Mouse (Mus musculus): ENCODE data around the gene Arid5b. TPM values are rescaled to one million over a fixed set of nuclear protein-coding genes. Genes with fewer than 3 reads are reported as not detected.
"Not testable (repeated sequence)": the region's sequence is repeated elsewhere in the genome, so short reads cannot be mapped to it uniquely, and the experiment has no call there.

Gene Arid5b
- polyA plus RNA-seq, 1 experiment from 2014 or later, result 41.2 TPM

DNA sequence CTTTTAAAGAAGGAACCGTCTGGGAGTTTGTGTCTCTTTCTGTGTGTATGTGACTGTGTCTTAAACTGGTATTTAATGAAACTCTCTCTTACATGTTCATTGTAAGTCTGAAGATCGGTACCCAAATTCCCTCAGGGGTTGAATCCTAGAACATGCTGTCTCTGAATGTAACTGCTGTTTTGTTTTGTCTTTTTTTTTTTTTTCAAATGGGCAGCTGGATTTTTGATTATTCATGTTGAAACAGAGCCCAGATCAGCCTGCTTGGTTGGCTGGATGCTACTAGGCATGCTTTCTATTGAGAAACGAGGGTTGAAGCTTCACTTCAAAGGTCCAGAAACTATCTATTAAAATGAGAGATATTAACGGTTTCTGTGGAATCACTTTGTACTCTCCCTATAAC lies 177.3 kb downstream of the Arid5b start:
- Histone ChIP-seq H3K4me1 (peaks cover 32% of the 10 kb centered on the region), H3K4me2 (no peak overlapping the region), H3K27ac (no peak overlapping the region), H3K36me3 (peaks cover 37% of the 10 kb centered on the region), H3K4me3 (no peak overlapping the region), H3K9me3 (no peaks in the 10 kb centered on the region), H3K9ac (no peak overlapping the region), H3K27me3 (no peaks in the 10 kb centered on the region)
- no peak for ATAC-seq (ENCODE audit: insufficient number of reproducible peaks, low FRiP score, low TSS enrichment, low read depth)
- 50% methylated on average over 4 of the region's 4 CpGs for whole genome bisulfite sequencing

DNA sequence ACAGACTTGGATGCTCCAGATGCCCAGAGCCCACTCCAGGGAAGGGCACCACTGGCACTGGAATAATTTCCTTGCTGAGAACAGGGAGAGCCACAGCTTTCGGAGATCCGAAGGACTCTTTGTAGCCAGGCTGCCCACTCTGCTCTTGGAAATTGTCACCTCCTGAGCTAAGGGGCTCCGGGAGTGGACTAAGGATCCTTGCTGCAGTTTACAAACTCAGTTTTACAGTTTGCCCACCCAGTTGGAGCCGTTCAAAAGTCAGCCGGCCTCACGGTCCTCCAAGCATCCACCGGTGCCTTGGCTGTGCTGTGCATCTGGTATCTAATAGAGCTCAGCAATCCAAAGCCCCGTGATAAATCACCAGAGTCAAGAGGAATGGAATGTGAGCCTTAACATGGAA lies 178.0 kb downstream of the Arid5b start:
- Histone ChIP-seq H3K27me3 (no peaks in the 10 kb centered on the region), H3K4me1 (peaks cover 29% of the 10 kb centered on the region), H3K27ac (no peak overlapping the region), H3K9me3 (no peaks in the 10 kb centered on the region), H3K4me2 (no peak overlapping the region), H3K9ac (no peak overlapping the region), H3K4me3 (no peak overlapping the region), H3K36me3 (peaks cover 42% of the 10 kb centered on the region)
- WGBS, result 53% methylated on average over 8 of the region's 8 CpGs
- ATAC-seq (ENCODE audit: insufficient number of reproducible peaks, low FRiP score, low TSS enrichment, low read depth), result no peak

DNA sequence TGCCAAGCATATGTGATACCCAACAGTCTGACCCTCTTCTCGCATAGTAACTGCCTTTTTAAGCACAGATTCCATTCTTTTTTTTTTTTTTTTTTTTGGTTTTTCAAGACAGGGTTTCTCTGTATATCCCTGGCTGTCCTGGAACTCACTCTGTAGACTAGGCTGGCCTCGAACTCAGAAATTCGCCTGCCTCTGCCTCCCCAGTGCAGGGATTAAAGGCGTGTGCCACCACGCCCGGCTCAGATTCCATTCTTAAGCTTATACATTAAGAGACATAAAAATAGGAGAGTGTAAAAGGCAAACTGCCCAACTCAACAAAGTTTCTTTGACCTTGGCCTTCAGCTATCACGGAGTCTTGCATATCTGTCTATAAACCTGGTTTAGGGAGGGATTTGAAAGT lies 178.7 kb downstream of the Arid5b start:
- H3K4me1 ChIP-seq, result peaks cover 24% of the 10 kb centered on the region
- H3K27ac ChIP-seq; H3K4me3 ChIP-seq; H3K27me3 ChIP-seq; H3K4me2 ChIP-seq; H3K9me3 ChIP-seq; H3K9ac ChIP-seq; ATAC-seq (ENCODE audit: insufficient number of reproducible peaks, low FRiP score, low TSS enrichment, low read depth): not testable (repeated sequence)
- H3K36me3 ChIP-seq, result peaks cover 46% of the 10 kb centered on the region
- WGBS, result 90% methylated on average over 7 of the region's 7 CpGs

DNA sequence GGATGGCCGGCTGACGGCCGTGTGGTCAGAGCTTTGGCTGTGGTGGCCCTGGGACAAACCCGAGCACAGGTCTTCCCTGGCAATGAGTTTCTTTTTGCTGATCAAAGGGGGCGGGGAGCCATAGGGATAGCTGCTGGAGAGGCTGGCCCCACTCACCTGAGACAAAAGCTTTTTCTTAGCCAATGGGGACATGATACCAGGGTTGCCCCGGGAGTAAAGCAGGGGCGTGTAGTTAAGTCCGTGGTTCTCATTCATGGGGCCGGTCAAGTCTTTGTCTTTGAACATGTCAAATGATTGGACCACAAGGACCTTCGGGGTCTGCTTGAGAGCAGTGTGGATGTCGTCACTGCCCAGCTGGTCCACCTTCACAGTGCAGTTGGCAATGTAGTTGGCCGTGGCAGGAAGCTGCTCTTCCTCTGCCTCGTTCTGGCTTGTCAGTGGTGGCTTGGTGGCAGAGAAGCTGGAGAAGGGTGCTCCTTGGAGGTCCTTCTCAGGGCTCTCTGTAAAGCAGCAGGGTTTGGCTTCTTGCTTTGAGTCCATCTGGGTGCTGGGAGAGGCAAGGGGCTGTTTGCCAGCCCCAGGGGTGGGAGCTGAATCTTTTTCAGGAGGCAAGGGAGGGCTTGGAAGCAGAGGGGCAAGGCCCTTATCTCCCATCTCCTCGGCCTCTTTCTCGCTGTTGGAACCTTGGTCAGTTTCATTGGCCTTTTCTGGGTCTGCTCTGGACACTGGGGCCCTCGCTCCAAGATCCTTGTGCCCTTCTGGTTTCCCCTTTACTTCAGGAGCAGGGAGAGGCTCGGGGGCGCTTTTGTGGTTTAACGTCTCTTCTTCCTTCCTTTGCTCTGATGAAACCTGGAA lies 180.5 kb downstream of the Arid5b start:
- H3K27me3 ChIP-seq, result no peaks in the 10 kb centered on the region
- H3K36me3 ChIP-seq, result peaks cover 57% of the 10 kb centered on the region
- H3K9ac ChIP-seq, result no peak overlapping the region

DNA sequence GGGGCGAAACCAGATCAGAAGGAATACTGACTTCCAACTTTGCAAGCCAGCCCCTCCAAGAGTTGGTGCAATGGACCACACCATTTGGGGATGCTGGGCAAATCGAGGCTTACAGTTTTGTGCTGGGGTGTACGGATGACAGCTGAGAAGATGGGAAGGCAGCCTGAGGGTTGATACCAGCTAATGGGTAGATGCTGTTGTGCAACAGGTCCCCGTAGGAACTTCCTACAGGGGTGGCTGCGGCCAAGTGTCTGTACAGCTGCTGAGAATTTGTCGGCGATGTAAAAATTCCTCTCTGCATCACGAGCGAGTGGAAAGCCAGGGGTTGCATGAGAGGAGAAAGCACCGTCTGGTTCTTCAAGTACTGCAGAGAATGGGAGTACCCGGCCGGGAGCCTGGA lies 182.1 kb downstream of the Arid5b start:
- Histone ChIP-seq H3K36me3 (peaks cover 54% of the 10 kb centered on the region), H3K4me3 (no peak overlapping the region), H3K4me1 (no peaks in the 10 kb centered on the region), H3K9me3 (no peaks in the 10 kb centered on the region), H3K4me2 (no peak overlapping the region), H3K27me3 (no peaks in the 10 kb centered on the region), H3K27ac (no peak overlapping the region), H3K9ac (no peak overlapping the region)
- ATAC-seq (ENCODE audit: insufficient number of reproducible peaks, low FRiP score, low TSS enrichment, low read depth), result no peak
- WGBS, result 88% methylated on average over 12 of the region's 12 CpGs

More for the DNA sequence above, 180.5 kb downstream of the Arid5b start:
- Histone ChIP-seq H3K9me3 (no peaks in the 10 kb centered on the region), H3K27ac (no peak overlapping the region), H3K4me1 (peaks cover 9% of the 10 kb centered on the region), H3K4me3 (no peak overlapping the region), H3K4me2 (no peak overlapping the region)
- WGBS, result 92% methylated on average over 19 of the region's 19 CpGs
- no peak for ATAC-seq (ENCODE audit: insufficient number of reproducible peaks, low FRiP score, low TSS enrichment, low read depth)

DNA sequence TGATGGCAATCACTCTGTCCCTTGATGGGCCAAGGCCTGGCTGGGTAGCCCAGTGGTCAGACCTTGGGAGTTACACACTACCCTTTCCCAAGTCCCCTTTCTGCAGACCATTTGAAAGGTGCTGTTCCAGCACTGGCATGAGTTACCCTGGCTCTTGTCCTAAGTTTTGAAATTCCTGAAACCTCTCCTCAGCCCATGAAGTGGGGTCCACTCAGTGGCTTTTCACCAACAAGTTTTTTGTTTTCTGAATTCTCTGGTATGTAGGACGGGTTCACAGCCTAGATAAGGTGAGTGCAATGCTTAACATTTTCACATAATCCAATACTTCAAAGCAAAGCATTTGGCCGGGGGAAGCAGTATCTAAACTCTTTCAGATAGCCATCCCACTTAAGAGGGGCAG lies 183.4 kb downstream of the Arid5b start:
- peaks cover 46% of the 10 kb centered on the region for H3K36me3 ChIP-seq
- peaks cover 5% of the 10 kb centered on the region; the same call in 1 of the 2 replicates for H3K4me1 ChIP-seq
- no peak for ATAC-seq (ENCODE audit: insufficient number of reproducible peaks, low FRiP score, low TSS enrichment, low read depth)
- H3K9ac ChIP-seq, result no peak overlapping the region
- no peaks in the 10 kb centered on the region for H3K27me3 ChIP-seq
- no peaks in the 10 kb centered on the region for H3K9me3 ChIP-seq
- no peak overlapping the region for H3K27ac ChIP-seq
- no peak overlapping the region for H3K4me3 ChIP-seq
- WGBS, result 93% methylated on average over 2 of the region's 2 CpGs
- no peak overlapping the region for H3K4me2 ChIP-seq

DNA sequence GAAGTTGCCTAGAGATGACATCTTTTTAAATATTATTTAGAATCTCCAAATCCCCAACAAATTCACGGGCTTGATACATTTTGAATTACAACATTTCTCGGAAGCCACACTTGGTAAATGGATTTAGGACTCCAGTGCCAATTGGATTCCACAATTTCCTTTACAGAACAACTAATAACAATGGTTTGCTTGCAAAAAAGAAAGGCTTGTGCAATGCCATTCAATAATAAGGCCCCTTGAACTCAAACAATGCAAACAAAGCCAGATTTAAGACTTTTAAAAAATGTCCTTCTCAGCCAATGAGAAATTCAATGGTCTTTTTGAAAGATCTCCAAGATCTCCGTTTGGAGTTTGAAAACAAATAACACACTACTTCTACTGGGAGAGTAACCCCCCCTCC lies 185.0 kb downstream of the Arid5b start:
- Histone ChIP-seq H3K36me3 (peaks cover 42% of the 10 kb centered on the region), H3K9ac (no peak overlapping the region), H3K4me1 (peaks cover 13% of the 10 kb centered on the region), H3K9me3 (no peaks in the 10 kb centered on the region), H3K4me2 (no peak overlapping the region), H3K4me3 (no peak overlapping the region), H3K27ac (no peak overlapping the region), H3K27me3 (no peaks in the 10 kb centered on the region)
- WGBS, result 77% methylated on average over 3 of the region's 3 CpGs
- ATAC-seq (ENCODE audit: insufficient number of reproducible peaks, low FRiP score, low TSS enrichment, low read depth), result no peak

DNA sequence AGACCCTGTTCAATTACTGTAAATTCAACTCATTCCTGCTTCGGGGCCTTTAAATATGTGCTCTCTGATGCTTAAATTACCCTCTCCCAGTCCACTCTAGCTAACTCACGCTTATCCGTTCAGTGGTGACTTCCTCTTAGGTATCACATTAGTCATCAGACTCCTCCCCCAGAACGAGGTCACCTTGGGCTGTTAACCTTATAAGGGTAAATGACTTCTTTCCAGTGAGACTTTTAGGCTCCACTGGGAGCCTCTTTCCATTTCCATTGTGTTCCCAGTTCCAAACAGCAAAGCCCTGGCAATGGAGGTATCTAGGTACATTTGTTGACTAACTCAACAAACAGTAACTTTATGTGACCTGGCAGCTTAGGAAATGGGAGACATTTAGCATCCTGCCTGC lies 186.7 kb downstream of the Arid5b start:
- no peaks in the 10 kb centered on the region for H3K9me3 ChIP-seq
- peaks cover 26% of the 10 kb centered on the region for H3K36me3 ChIP-seq
- WGBS, result 76% methylated on average over 4 of the region's 4 CpGs
- peaks cover 17% of the 10 kb centered on the region for H3K4me1 ChIP-seq
- no peak overlapping the region for H3K4me2 ChIP-seq
- no peak overlapping the region for H3K9ac ChIP-seq
- no peak overlapping the region for H3K4me3 ChIP-seq
- no peak overlapping the region for H3K27ac ChIP-seq
- no peaks in the 10 kb centered on the region for H3K27me3 ChIP-seq
- ATAC-seq (ENCODE audit: insufficient number of reproducible peaks, low FRiP score, low TSS enrichment, low read depth), result no peak

DNA sequence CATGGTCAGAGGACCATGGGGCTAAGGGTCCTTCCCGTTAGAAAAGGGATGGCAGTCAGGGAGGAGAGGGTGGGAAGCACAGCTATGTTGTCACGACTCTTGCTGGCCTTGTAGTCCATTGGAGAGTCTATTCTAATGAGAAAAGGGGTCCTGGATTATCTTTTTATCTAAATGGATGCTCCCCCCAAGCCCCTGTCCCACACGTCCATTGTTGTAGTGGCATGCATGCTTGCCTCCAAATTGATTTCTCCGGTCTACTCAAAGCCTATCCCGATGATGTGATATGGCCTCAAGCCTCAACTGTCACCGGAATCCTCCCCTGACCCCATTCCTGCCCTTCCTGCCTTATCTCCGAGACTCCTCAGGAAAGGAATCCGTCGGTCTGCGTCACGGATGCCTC lies 187.5 kb downstream of the Arid5b start:
- no peak overlapping the region for H3K4me2 ChIP-seq
- peaks cover 19% of the 10 kb centered on the region for H3K4me1 ChIP-seq
- no peak overlapping the region for H3K4me3 ChIP-seq
- no peak for ATAC-seq (ENCODE audit: insufficient number of reproducible peaks, low FRiP score, low TSS enrichment, low read depth)
- H3K9me3 ChIP-seq, result no peaks in the 10 kb centered on the region
- no peak overlapping the region for H3K27ac ChIP-seq
- H3K27me3 ChIP-seq, result no peaks in the 10 kb centered on the region
- 83% methylated on average over 11 of the region's 11 CpGs for WGBS
- H3K9ac ChIP-seq, result no peak overlapping the region
- H3K36me3 ChIP-seq, result peaks cover 17% of the 10 kb centered on the region

DNA sequence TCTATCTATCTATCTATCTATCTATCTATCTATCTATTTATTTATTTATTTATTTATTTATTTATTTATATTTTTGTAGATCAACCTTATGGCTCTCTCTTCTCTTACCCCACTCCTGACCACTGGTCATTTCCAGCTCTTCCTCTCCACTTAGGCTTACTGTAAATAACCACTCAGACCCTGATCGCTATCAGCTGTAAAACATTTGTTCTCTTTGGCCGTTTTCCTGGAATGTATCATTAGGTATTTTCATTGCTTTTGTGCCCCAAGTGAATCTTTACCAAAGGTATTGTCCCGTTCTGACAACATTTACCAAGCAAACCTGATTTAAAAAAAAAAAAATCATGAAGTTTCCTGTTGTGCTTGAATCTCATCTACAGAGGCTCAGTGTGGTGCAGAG lies 188.0 kb downstream of the Arid5b start:
- Histone ChIP-seq H3K4me1 (peaks cover 19% of the 10 kb centered on the region), H3K4me3 (no peak overlapping the region), H3K27me3 (no peaks in the 10 kb centered on the region), H3K9me3 (no peaks in the 10 kb centered on the region), H3K36me3 (peaks cover 15% of the 10 kb centered on the region; the same call in 1 of the 2 replicates), H3K4me2 (no peak overlapping the region), H3K27ac (no peak overlapping the region), H3K9ac (no peak overlapping the region)
- WGBS, result 58% methylated on average over 3 of the region's 3 CpGs
- ATAC-seq (ENCODE audit: insufficient number of reproducible peaks, low FRiP score, low TSS enrichment, low read depth), result no peak

DNA sequence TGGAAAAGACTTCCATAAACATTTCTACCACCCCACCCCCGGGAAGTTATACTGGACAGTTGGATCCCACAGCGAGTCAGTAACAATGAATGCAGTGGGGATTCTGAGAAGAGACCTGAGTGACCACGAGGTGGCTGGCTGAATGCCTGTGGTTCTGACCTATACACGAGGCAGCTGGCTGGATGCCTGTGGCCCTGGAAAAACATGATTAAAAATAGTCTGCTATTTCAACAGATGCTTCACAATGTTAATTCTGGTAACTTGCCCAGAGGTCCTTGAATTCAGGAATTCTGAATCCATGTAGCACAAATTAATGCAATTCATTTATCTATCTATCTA lies 188.4 kb downstream of the Arid5b start:
- Histone ChIP-seq H3K4me2 (no peak overlapping the region), H3K27ac (peak overlapping the region; percentile 38), H3K9me3 (no peaks in the 10 kb centered on the region), H3K27me3 (no peaks in the 10 kb centered on the region), H3K9ac (no peak overlapping the region), H3K4me1 (peaks cover 19% of the 10 kb centered on the region), H3K36me3 (peaks cover 14% of the 10 kb centered on the region; the same call in 1 of the 2 replicates), H3K4me3 (no peak overlapping the region)
- no peak for ATAC-seq (ENCODE audit: insufficient number of reproducible peaks, low FRiP score, low TSS enrichment, low read depth)
- 47% methylated on average over 4 of the region's 4 CpGs for WGBS

DNA sequence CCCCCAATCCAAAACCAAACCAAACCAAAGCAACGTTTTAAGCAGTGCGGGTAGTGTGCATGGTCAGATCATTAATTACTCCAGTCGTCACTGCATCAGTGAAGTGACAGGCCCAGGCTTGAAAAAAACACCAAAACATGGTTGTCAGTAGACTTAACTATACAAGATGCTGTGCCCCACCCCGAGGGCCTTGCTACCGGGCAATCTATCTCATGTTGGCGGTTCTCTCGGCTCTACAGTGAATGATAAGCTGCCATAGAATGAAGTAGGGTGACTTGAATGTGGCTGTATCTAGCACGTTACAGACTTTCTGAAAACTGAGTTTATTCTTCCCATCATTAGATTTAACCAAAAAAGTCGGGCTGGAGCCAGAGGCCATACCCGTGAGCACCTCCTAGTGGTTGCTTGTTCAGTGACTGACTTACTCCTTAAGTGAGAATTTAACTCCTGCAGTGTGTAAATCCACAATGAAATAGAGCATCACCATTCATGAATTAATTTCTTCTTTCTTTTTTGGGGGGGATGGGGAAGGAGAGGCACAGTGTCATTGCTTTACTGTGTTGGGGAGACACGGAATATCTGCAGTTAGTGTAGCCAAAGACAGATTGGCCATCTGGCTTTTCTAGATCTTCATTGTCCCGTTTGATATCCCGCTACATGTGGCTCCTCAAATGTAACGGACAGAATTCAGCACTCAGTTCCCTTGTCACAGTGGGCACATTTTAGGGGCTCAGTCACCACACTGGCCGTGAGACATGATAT lies 188.9 kb downstream of the Arid5b start:
- H3K9me3 ChIP-seq, result no peaks in the 10 kb centered on the region
- no peak for ATAC-seq (ENCODE audit: insufficient number of reproducible peaks, low FRiP score, low TSS enrichment, low read depth)
- no peak overlapping the region for H3K9ac ChIP-seq
- H3K27ac ChIP-seq, result peak overlapping the region; percentile 38
- H3K27me3 ChIP-seq, result no peaks in the 10 kb centered on the region
- WGBS, result 62% methylated on average over 15 of the region's 15 CpGs
- peaks cover 8% of the 10 kb centered on the region; the same call in 1 of the 2 replicates for H3K36me3 ChIP-seq
- peaks cover 19% of the 10 kb centered on the region for H3K4me1 ChIP-seq
- H3K4me2 ChIP-seq, result no peak overlapping the region
- no peak overlapping the region for H3K4me3 ChIP-seq

Data from limb, embryonic 15.5 days (tissue).